Mouse (Mus musculus) cerebellum, postnatal 4 days (tissue): ENCODE data around the gene Paqr4.

ENCODE experiments used
- DNase-seq, 2 experiments: peaks; one replicate each; pipeline ENCODE4 v3.0.0; 2022; ENCODE audit warnings: low spot score in 2 of 2, mixed read lengths in 1 of 2

The Paqr4 gene

GRCm38 (mm10) chr17:23726758-23727142 lies 13.9 kb downstream of the Paqr4 start:
- peak; percentile 47 to 74 for DNase-seq

- DNase-seq, result peak; percentile 89 to 95
Measured at GRCm38 (mm10) chr17:23725999-23726757, 14.5 kb downstream of the Paqr4 start, which contains the start of gene Pkmyt1. Gene Pkmyt1, plus strand, starts transcription at chr17:23726336.

GRCm38 (mm10) chr17:23725477-23725876 lies 15.2 kb downstream of the Paqr4 start:
- DNase-seq, result no peak

GRCm38 (mm10) chr17:23722376-23723125 lies 18.1 kb downstream of the Paqr4 start, which contains the start of gene 1520401A03Rik:
Gene 1520401A03Rik, minus strand, starts transcription at chr17:23722783.
- DNase-seq, result no peak

GRCm38 (mm10) chr17:23721886-23722285 lies 18.8 kb downstream of the Paqr4 start:
- no peak for DNase-seq

- DNase-seq, result no peak
Measured at GRCm38 (mm10) chr17:23719455-23719854, 21.2 kb downstream of the Paqr4 start.

DNA sequence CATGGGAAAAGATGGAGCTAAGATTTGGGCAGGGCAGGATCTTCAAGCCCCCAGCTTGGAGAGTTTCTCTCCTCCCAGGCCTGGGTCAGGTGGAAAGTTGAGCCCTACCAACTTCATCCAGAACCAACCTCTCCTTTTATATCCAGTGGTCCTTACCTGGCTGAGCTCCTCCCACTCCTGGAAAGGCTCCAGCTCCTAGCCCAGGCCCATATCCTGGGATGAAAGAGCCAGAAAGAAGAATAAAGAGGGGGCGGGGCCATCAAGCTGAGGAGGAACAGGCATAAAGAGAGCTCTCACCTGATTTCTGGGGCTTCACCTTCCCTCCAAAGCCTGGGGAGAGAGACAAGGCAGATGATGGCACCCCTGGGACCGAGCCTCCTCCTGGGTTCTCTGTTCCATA lies 23.7 kb downstream of the Paqr4 start:
- no peak for DNase-seq

DNA sequence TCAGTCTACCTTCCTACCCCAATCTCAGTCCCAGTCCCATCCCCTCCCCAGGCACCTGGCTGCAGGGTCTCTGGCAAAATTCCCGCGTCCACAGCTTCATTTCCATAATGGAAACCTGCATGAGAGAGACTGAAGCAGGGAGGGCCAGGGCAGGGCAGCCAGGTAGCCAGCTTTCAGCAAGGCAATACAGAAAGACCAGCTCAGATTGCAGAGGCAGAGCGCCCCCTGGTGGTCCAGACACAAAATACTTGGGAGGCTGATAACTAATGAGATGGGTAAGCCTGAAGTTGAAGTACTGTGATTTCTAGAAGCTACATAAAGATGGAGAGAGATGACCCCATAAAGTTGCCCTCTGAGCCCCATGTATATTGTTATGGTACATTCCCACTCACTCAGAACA lies 34.5 kb downstream of the Paqr4 start:
- peak; percentile 74 to 83 for DNase-seq

GRCm38 (mm10) chr17:23705525-23706104 lies 35.1 kb downstream of the Paqr4 start:
- no peak for DNase-seq

DNA sequence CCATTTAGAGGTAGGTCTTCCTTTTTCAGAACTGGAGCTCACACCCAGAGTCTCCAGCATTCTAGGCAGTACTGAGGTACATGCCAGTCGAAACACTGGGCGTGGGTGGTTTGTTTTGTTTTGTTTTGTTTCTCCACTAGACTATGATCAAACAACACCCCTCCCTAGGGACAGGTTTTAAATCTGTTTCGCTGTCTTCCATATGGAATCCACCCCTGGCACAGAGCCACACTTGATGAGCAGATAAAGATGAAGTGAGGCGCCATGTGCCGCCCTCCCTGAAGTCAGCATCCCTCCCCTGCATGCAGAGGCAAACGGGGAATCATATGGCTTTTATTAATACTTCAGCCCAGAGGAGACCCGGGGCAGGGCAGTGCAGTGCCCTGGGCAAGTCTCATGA lies 35.9 kb downstream of the Paqr4 start:
- DNase-seq, result no peak

- no peak for DNase-seq
Measured at GRCm38 (mm10) chr17:23703301-23703700, 37.4 kb downstream of the Paqr4 start.

DNA sequence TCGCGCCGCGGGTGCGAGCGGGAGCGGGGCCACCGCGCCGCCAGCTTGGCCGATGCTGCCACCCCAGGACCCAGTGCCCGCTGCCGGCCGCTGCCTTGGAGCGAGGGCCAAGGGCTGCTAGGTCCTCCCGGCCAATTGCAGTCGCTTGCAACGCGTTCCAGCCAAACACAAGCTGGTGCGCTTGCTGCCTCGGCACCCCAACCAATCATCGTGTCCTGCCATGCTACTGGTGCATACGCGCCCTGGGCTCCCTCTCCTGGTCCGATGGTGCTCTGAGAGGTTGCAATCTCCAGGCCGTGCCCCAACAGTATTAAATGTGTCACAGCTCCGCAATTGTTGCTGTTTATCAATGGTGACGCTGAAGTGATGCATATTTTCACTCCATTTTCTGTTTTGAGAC lies 40.6 kb downstream of the Paqr4 start:
- peak; percentile 75 to 89 for DNase-seq

DNA sequence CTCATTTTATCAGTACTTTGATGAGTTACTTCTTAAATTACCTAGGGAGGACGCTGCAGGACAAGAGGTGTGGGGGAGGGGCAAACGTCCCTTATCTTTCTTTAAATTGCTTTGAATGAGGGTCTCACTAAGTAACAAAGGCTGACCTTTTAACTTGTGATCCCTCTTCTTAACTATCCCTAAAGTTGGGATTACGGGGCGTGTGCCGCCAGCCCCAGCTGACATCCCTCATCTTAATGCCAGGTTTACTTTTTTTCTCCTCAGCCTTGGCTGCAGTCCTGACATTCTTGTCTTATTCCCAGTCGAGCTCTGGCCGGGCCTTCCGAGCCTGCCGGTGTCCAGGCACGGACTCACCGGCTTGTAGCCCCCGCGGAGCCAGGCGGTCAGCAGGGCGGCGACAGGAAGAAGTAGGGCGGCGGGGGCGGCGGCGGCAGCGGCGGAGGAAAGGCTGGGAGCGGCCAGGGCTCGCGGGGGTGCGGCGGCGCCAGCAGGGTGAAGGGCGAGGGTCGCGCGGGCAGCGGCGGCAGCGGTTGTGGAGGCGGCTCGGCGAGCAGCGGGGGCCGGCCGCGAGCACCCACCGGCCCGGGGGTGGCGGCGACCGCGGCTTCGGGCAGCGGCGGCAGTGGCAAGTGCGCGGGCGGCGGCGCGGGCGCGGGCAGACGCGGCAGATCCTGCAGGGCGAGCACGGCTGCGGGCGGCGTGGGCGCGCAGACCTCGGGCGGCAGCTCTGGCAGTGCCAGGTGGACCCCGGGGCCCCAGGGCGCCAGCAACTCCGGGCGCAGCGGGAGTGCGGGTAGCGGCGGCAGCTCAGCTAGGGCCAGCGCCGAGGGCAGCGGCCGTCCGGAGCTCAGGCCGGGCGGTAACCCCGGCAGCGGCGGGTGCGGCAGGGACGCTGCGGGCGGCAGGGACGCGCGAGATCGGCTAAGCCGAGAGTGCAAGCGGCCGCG lies 41.3 kb downstream of the Paqr4 start:
- no peak for DNase-seq

DNA sequence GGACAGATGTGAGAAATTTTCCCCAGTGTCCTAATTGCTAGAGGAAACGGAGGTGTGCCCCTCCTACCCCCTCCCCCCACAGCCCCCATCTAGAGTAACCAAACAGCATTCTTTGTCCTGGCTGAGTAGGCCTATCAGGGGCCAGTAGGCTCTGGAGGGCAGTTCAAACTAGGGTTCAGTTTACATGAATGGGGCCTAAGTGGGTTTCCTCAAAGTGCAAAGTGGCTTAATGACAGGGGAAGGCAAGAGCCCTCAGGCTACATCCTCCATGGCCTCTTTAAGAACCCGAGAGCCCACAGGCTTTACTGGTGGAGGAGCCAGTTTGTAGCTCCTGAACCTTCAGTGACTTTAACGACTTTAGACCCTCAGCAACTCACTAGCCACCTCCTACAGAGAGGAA lies 44.9 kb downstream of the Paqr4 start:
- DNase-seq, result no peak

DNA sequence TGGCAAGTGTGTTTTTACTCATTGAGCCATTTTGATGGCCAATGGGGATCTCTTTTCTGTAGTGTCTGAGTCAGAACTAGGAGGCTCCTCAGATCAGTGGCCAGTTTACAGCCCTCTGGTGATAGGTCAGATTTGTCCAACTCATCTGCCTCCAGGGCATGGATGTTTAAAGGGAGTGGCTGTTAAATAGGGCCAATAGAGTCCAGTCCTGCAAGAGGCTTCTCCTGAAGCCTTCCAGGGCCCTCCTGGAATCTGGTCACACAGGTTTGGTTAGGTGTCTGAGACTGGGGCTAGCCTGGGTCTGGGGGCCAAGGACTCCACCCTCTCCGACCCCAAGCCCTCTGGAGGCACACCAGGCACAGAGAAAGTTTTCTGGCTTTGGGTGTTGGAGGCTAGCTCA lies 46.2 kb downstream of the Paqr4 start:
- no peak for DNase-seq
